15 mouse cellular contexts compared by ENCODE assay signal in genomic region chr17:25626196-25627043, GRCm38 (mm10). TPM values are rescaled to one million over a fixed set of nuclear protein-coding genes. Genes with fewer than 3 reads are reported as not detected.
A peak's percentile ranks its signal among the peaks of the same experiment; 100 is the strongest.
DNase-seq lines count a peak whose midpoint lies in the region; ATAC-seq and TF ChIP-seq lines count a peak whose summit lies in the region.
"Had no signal": no experiment of that assay in that cellular context is flagged by ENCODE, and none has a peak within 500 bp of the region (broad histone marks: within the 10 kb centered on the region; RNA-seq: fewer than 3 reads in every experiment).

No protein-coding gene starts in this region.

- no peak overlapping the region for H3K9ac ChIP-seq in forebrain, embryonic 11.5 days (ENCODE audit: low read length)
- H3K9ac ChIP-seq in hindbrain, embryonic 12.5 days = no peak overlapping the region
- no peak overlapping the region for H3K9ac ChIP-seq in hindbrain, embryonic 14.5 days
- no peak overlapping the region for H3K9ac ChIP-seq in stomach, embryonic 14.5 days (replicated peaks; ENCODE audit: low read depth, low read length)
- no peak overlapping the region for H3K9ac ChIP-seq in stomach, postnatal 0 days (ENCODE audit: low read length)
- no peak overlapping the region for H3K9ac ChIP-seq in stomach, embryonic 15.5 days

- no peak for TF ChIP-seq EP300 in stomach, postnatal 0 days (optimal IDR thresholded peaks at IDR 0.05)

- peaks cover 40% of the 10 kb centered on the region for H3K4me1 ChIP-seq in forebrain, embryonic 10.5 days
- H3K4me1 ChIP-seq in forebrain, embryonic 11.5 days (replicated peaks; ENCODE audit: control insufficient read depth, insufficient read depth, low read length) = peaks cover 4% of the 10 kb centered on the region; the same call in 1 of the 2 replicates
- peaks cover 30% of the 10 kb centered on the region for H3K4me1 ChIP-seq in hindbrain, embryonic 12.5 days
- H3K4me1 ChIP-seq in hindbrain, embryonic 14.5 days (replicated peaks; ENCODE audit: control insufficient read depth, insufficient read depth, low read length) = 0 out of 2 replicates have a peak, but pooled peaks cover 4% of the 10 kb centered on the region
- no peaks in the 10 kb centered on the region for H3K4me1 ChIP-seq in stomach, embryonic 14.5 days (ENCODE audit: control insufficient read depth, insufficient read depth, low read length)
- H3K4me1 ChIP-seq in stomach, postnatal 0 days (replicated peaks; ENCODE audit: control insufficient read depth, insufficient read depth) = no peaks in the 10 kb centered on the region
- H3K4me1 ChIP-seq in stomach, embryonic 15.5 days = no peaks in the 10 kb centered on the region

- peaks cover 13% of the 10 kb centered on the region for H3K36me3 ChIP-seq in forebrain, embryonic 10.5 days (replicated peaks)
- no peaks in the 10 kb centered on the region for H3K36me3 ChIP-seq in forebrain, embryonic 11.5 days (ENCODE audit: control insufficient read depth, insufficient read depth, low read length)
- H3K36me3 ChIP-seq in hindbrain, embryonic 12.5 days = peaks cover 6% of the 10 kb centered on the region; the same call in 1 of the 2 replicates
- H3K36me3 ChIP-seq in hindbrain, embryonic 14.5 days (replicated peaks; ENCODE audit: control insufficient read depth, insufficient read depth) = no peaks in the 10 kb centered on the region
- H3K36me3 ChIP-seq in stomach, embryonic 14.5 days (ENCODE audit: control insufficient read depth, insufficient read depth, low read length) = no peaks in the 10 kb centered on the region; the same call in 1 of the 2 replicates
- no peaks in the 10 kb centered on the region for H3K36me3 ChIP-seq in stomach, postnatal 0 days (ENCODE audit: control insufficient read depth, insufficient read depth, low read length)
- no peaks in the 10 kb centered on the region for H3K36me3 ChIP-seq in stomach, embryonic 15.5 days

- WGBS in forebrain, embryonic 10.5 days = 73% methylated on average over 20 of the region's 20 CpGs
- 61% methylated on average over 20 of the region's 20 CpGs for whole genome bisulfite sequencing in forebrain, embryonic 11.5 days
- 33% methylated on average over 20 of the region's 20 CpGs for WGBS in hindbrain, embryonic 12.5 days
- WGBS in hindbrain, embryonic 14.5 days = 33% methylated on average over 20 of the region's 20 CpGs
- WGBS in stomach, embryonic 14.5 days = 69% methylated on average over 20 of the region's 20 CpGs
- WGBS in stomach, postnatal 0 days = 66% methylated on average over 20 of the region's 20 CpGs
- 67% methylated on average over 20 of the region's 20 CpGs for WGBS in stomach, embryonic 15.5 days

- H3K27me3 ChIP-seq in forebrain, embryonic 10.5 days (ENCODE audit: poor library complexity, severe bottlenecking) = no peaks in the 10 kb centered on the region
- H3K27me3 ChIP-seq in forebrain, embryonic 11.5 days (ENCODE audit: control insufficient read depth, insufficient read depth, low read length) = no peaks in the 10 kb centered on the region
- no peaks in the 10 kb centered on the region for H3K27me3 ChIP-seq in hindbrain, embryonic 12.5 days
- H3K27me3 ChIP-seq in hindbrain, embryonic 14.5 days (ENCODE audit: control insufficient read depth, insufficient read depth, low read length) = no peaks in the 10 kb centered on the region
- no peaks in the 10 kb centered on the region for H3K27me3 ChIP-seq in stomach, embryonic 14.5 days (ENCODE audit: control insufficient read depth, insufficient read depth, low read length)
- H3K27me3 ChIP-seq in stomach, postnatal 0 days (ENCODE audit: control insufficient read depth, insufficient read depth, low read length) = no peaks in the 10 kb centered on the region
- H3K27me3 ChIP-seq in stomach, embryonic 15.5 days (replicated peaks) = no peaks in the 10 kb centered on the region

- DNase-seq in forebrain, embryonic 10.5 days (ENCODE audit: extremely low spot score, low spot score) = no peak
- DNase-seq in forebrain, embryonic 11.5 days (ENCODE audit: low spot score) = no peak
- no peak for DNase-seq in hindbrain, embryonic 14.5 days (ENCODE audit: low spot score)
- no peak for DNase-seq in stomach, postnatal 0 days (ENCODE audit: low spot score)
- no peak for DNase-seq in thymus, postnatal 4 days
- DNase-seq: cerebellum, adult 9-11 months; gastrocnemius, postnatal 36 days; kidney, postnatal 14 days; lung, postnatal 14 days; right cerebral cortex, postnatal 25 days; thymus, postnatal 36 days had no signal

- ATAC-seq in forebrain, embryonic 11.5 days (replicated peaks; ENCODE audit: low FRiP score) = no peak
- peak; percentile 43 for ATAC-seq in hindbrain, embryonic 12.5 days (ENCODE audit: low FRiP score)
- no peak for ATAC-seq in hindbrain, embryonic 14.5 days (ENCODE audit: low FRiP score)
- peak; percentile 33; the same call in 1 of the 2 replicates for ATAC-seq in stomach, embryonic 14.5 days (ENCODE audit: insufficient number of reproducible peaks, insufficient read depth, low FRiP score, low read depth)
- no peak for ATAC-seq in stomach, postnatal 0 days (ENCODE audit: low FRiP score, low TSS enrichment)
- ATAC-seq in stomach, embryonic 15.5 days (ENCODE audit: insufficient read depth, low FRiP score, low read depth) = no peak

- H3K9me3 ChIP-seq in forebrain, embryonic 10.5 days = peaks cover 2% of the 10 kb centered on the region; the same call in 1 of the 2 replicates
- no peaks in the 10 kb centered on the region for H3K9me3 ChIP-seq in forebrain, embryonic 11.5 days (ENCODE audit: control insufficient read depth, low read length)
- H3K9me3 ChIP-seq in hindbrain, embryonic 12.5 days (replicated peaks) = no peaks in the 10 kb centered on the region
- H3K9me3 ChIP-seq in hindbrain, embryonic 14.5 days (ENCODE audit: control insufficient read depth, low read length) = no peaks in the 10 kb centered on the region
- H3K9me3 ChIP-seq in stomach, embryonic 14.5 days (ENCODE audit: control insufficient read depth, low read depth, low read length) = no peaks in the 10 kb centered on the region
- no peaks in the 10 kb centered on the region for H3K9me3 ChIP-seq in stomach, postnatal 0 days (ENCODE audit: control insufficient read depth, low read length)
- no peaks in the 10 kb centered on the region for H3K9me3 ChIP-seq in stomach, embryonic 15.5 days

- H3K4me3 ChIP-seq in forebrain, embryonic 10.5 days = no peak overlapping the region
- no peak overlapping the region for H3K4me3 ChIP-seq in forebrain, embryonic 11.5 days (ENCODE audit: low read depth, low read length)
- no peak overlapping the region for H3K4me3 ChIP-seq in hindbrain, embryonic 12.5 days
- no peak overlapping the region for H3K4me3 ChIP-seq in hindbrain, embryonic 14.5 days (replicated peaks; ENCODE audit: low read length)
- no peak overlapping the region for H3K4me3 ChIP-seq in stomach, embryonic 14.5 days (ENCODE audit: low read depth, low read length)
- H3K4me3 ChIP-seq in stomach, postnatal 0 days (ENCODE audit: low read depth, low read length) = no peak overlapping the region
- H3K4me3 ChIP-seq in stomach, embryonic 15.5 days (replicated peaks) = no peak overlapping the region

- no peak overlapping the region for H3K4me2 ChIP-seq in forebrain, embryonic 11.5 days (ENCODE audit: low read depth, low read length, severe bottlenecking)
- H3K4me2 ChIP-seq in hindbrain, embryonic 12.5 days (replicated peaks) = no peak overlapping the region
- no peak overlapping the region for H3K4me2 ChIP-seq in hindbrain, embryonic 14.5 days (replicated peaks)
- H3K4me2 ChIP-seq in stomach, embryonic 14.5 days (replicated peaks; ENCODE audit: low read depth, low read length) = no peak overlapping the region
- H3K4me2 ChIP-seq in stomach, postnatal 0 days (replicated peaks; ENCODE audit: low read depth) = no peak overlapping the region
- H3K4me2 ChIP-seq in stomach, embryonic 15.5 days = no peak overlapping the region
- H3K4me2 ChIP-seq: liver, embryonic 11.5 days had no signal

- peak overlapping the region; percentile 66 for H3K27ac ChIP-seq in forebrain, embryonic 10.5 days
- no peak overlapping the region for H3K27ac ChIP-seq in forebrain, embryonic 11.5 days (ENCODE audit: low read depth, low read length)
- peak overlapping the region; percentile 49 for H3K27ac ChIP-seq in hindbrain, embryonic 12.5 days
- no peak overlapping the region for H3K27ac ChIP-seq in hindbrain, embryonic 14.5 days
- H3K27ac ChIP-seq in stomach, embryonic 14.5 days (ENCODE audit: low read length) = 0 out of 2 replicates have a peak overlapping the region, but pooled peaks have one; percentile 17
- no peak overlapping the region for H3K27ac ChIP-seq in stomach, postnatal 0 days (replicated peaks)
- H3K27ac ChIP-seq in stomach, embryonic 15.5 days = peak overlapping the region; percentile 40; the same call in 1 of the 2 replicates

- TF ChIP-seq CTCF in stomach, postnatal 0 days (IDR thresholded peaks at IDR 0.05; ENCODE audit: low read depth) = no peak

RNA-seq across cellular contexts. Expression of gene Lmf1, which starts 47.5 kb away (rescaled TPM):
- polyA plus RNA-seq in forebrain, embryonic 10.5 days (2016; fragmentation: Nextera tagmentation; extraction: Ambion mirVana) = 22.0 and 24.0 TPM in 2 replicates
- polyA plus RNA-seq in forebrain, embryonic 11.5 days (2014; fragmentation: Nextera tagmentation; extraction: Ambion mirVana) = 18.3 and 20.7 TPM in 2 replicates
- polyA plus RNA-seq in hindbrain, embryonic 12.5 days (2016; fragmentation: Nextera tagmentation; extraction: Ambion mirVana) = 25.7 and 26.2 TPM in 2 replicates
- polyA plus RNA-seq in hindbrain, embryonic 14.5 days (2014; fragmentation: Nextera tagmentation; extraction: Ambion mirVana) = 22.4 and 24.9 TPM in 2 replicates
- polyA plus RNA-seq in stomach, embryonic 14.5 days (2014; fragmentation: Nextera tagmentation; extraction: Ambion mirVana) = 29.0 and 30.1 TPM in 2 replicates
- 16.3 and 17.7 TPM in 2 replicates for polyA plus RNA-seq in stomach, postnatal 0 days (2015; fragmentation: Nextera tagmentation; extraction: Ambion mirVana)
- polyA plus RNA-seq in stomach, embryonic 15.5 days (2015; fragmentation: Nextera tagmentation; extraction: Ambion mirVana) = 27.4 and 29.8 TPM in 2 replicates

RNA-seq across cellular contexts. Expression of gene Sox8, which starts 55.9 kb away (rescaled TPM):
- polyA plus RNA-seq in forebrain, embryonic 10.5 days (2016; fragmentation: Nextera tagmentation; extraction: Ambion mirVana) = 10.9 and 12.1 TPM in 2 replicates
- 7.3 and 7.5 TPM in 2 replicates for polyA plus RNA-seq in forebrain, embryonic 11.5 days (2014; fragmentation: Nextera tagmentation; extraction: Ambion mirVana)
- 11.8 and 12.7 TPM in 2 replicates for polyA plus RNA-seq in hindbrain, embryonic 12.5 days (2016; fragmentation: Nextera tagmentation; extraction: Ambion mirVana)
- 18.5 and 20.1 TPM in 2 replicates for polyA plus RNA-seq in hindbrain, embryonic 14.5 days (2014; fragmentation: Nextera tagmentation; extraction: Ambion mirVana)
- 7.1 and 8.0 TPM in 2 replicates for polyA plus RNA-seq in stomach, embryonic 14.5 days (2014; fragmentation: Nextera tagmentation; extraction: Ambion mirVana)
- polyA plus RNA-seq in stomach, postnatal 0 days (2015; fragmentation: Nextera tagmentation; extraction: Ambion mirVana) = 1.4 and 1.6 TPM in 2 replicates
- polyA plus RNA-seq in stomach, embryonic 15.5 days (2015; fragmentation: Nextera tagmentation; extraction: Ambion mirVana) = 5.8 and 6.0 TPM in 2 replicates

Comparison
In these comparisons a context has a peak if more than half of its experiments do, and no peak if none do; other contexts are left out.
1. H3K27ac ChIP-seq: peak in forebrain, embryonic 10.5 days (single experiment), hindbrain, embryonic 12.5 days (single experiment), stomach, embryonic 14.5 days (single experiment) and stomach, embryonic 15.5 days (single experiment); none in forebrain, embryonic 11.5 days (single experiment), hindbrain, embryonic 14.5 days (single experiment) and stomach, postnatal 0 days (single experiment).
2. ATAC-seq: peak in hindbrain, embryonic 12.5 days (single experiment) and stomach, embryonic 14.5 days (single experiment); none in forebrain, embryonic 11.5 days (single experiment), hindbrain, embryonic 14.5 days (single experiment), stomach, postnatal 0 days (single experiment) and stomach, embryonic 15.5 days (single experiment).